Mouse (Mus musculus): ENCODE measurements around the gene Atp6v0d1. TPM values are rescaled to one million over a fixed set of nuclear protein-coding genes. Genes with fewer than 3 reads are reported as not detected.
A peak's percentile ranks its signal among the peaks of the same experiment; 100 is the strongest.

Atp6v0d1 gene
- polyA plus RNA-seq, 1 experiment from 2014 or later: 96.2 TPM

- WGBS: 58% methylated on average over 3 of the region's 3 CpGs
- no peak overlapping the region for H3K4me2 ChIP-seq (replicated peaks; ENCODE audit: low read depth)
- H3K9ac ChIP-seq (ENCODE audit: low read length): no peak overlapping the region
- TF ChIP-seq EP300 (optimal IDR thresholded peaks at IDR 0.05) (no peak), CTCF (IDR thresholded peaks at IDR 0.05; ENCODE audit: low read depth) (no peak)
- no peaks in the 10 kb centered on the region for H3K4me1 ChIP-seq (replicated peaks; ENCODE audit: control insufficient read depth, insufficient read depth)
- no peaks in the 10 kb centered on the region for H3K9me3 ChIP-seq (ENCODE audit: control insufficient read depth, low read length)
- no peaks in the 10 kb centered on the region for H3K36me3 ChIP-seq (ENCODE audit: control insufficient read depth, insufficient read depth, low read length)
- H3K4me3 ChIP-seq (ENCODE audit: low read depth, low read length): no peak overlapping the region
- H3K27ac ChIP-seq (replicated peaks): no peak overlapping the region
- no peak for ATAC-seq (ENCODE audit: low FRiP score, low TSS enrichment)
- H3K27me3 ChIP-seq (ENCODE audit: control insufficient read depth, insufficient read depth, low read length): no peaks in the 10 kb centered on the region
- DNase-seq (ENCODE audit: low spot score): no peak
Measured at GRCm38 (mm10) chr8:105488082-105488481, 77.8 kb downstream of the Atp6v0d1 start.

GRCm38 (mm10) chr8:105484392-105484791 lies 81.5 kb downstream of the Atp6v0d1 start:
- H3K36me3 ChIP-seq (ENCODE audit: control insufficient read depth, insufficient read depth, low read length): peaks cover 7% of the 10 kb centered on the region; the same call in 1 of the 2 replicates
- TF ChIP-seq EP300 (optimal IDR thresholded peaks at IDR 0.05) (no peak), CTCF (IDR thresholded peaks at IDR 0.05; ENCODE audit: low read depth) (peak; percentile 83)
- peak overlapping the region; percentile 24; the same call in 1 of the 2 replicates for H3K27ac ChIP-seq (replicated peaks)
- H3K4me2 ChIP-seq (replicated peaks; ENCODE audit: low read depth): no peak overlapping the region
- no peaks in the 10 kb centered on the region for H3K9me3 ChIP-seq (ENCODE audit: control insufficient read depth, low read length)
- no peak overlapping the region for H3K9ac ChIP-seq (ENCODE audit: low read length)
- no peak overlapping the region for H3K4me3 ChIP-seq (ENCODE audit: low read depth, low read length)
- peak; percentile 72 for DNase-seq (ENCODE audit: low spot score)
- ATAC-seq (ENCODE audit: low FRiP score, low TSS enrichment): peak; percentile 44
- H3K27me3 ChIP-seq (ENCODE audit: control insufficient read depth, insufficient read depth, low read length): no peaks in the 10 kb centered on the region
- 37% methylated on average over 2 of the region's 2 CpGs for WGBS
- no peaks in the 10 kb centered on the region for H3K4me1 ChIP-seq (replicated peaks; ENCODE audit: control insufficient read depth, insufficient read depth)

- ATAC-seq (ENCODE audit: low FRiP score, low TSS enrichment): peak; percentile 32
Measured at GRCm38 (mm10) chr8:105484030-105484368, 81.8 kb downstream of the Atp6v0d1 start.

GRCm38 (mm10) chr8:105483212-105484029 lies 82.4 kb downstream of the Atp6v0d1 start:
- no peaks in the 10 kb centered on the region for H3K4me1 ChIP-seq (replicated peaks; ENCODE audit: control insufficient read depth, insufficient read depth)
- H3K27me3 ChIP-seq (ENCODE audit: control insufficient read depth, insufficient read depth, low read length): no peaks in the 10 kb centered on the region
- peak; percentile 64 for ATAC-seq (ENCODE audit: low FRiP score, low TSS enrichment)
- no peak overlapping the region for H3K4me3 ChIP-seq (ENCODE audit: low read depth, low read length)
- H3K9me3 ChIP-seq (ENCODE audit: control insufficient read depth, low read length): no peaks in the 10 kb centered on the region
- TF ChIP-seq CTCF (IDR thresholded peaks at IDR 0.05; ENCODE audit: low read depth): peak; percentile 82
- TF ChIP-seq EP300 (optimal IDR thresholded peaks at IDR 0.05): no peak
- 51% methylated on average over 14 of the region's 14 CpGs for WGBS
- 0 out of 2 replicates have a peak overlapping the region, but pooled peaks have one; percentile 30 for H3K27ac ChIP-seq (replicated peaks)
- peaks cover 10% of the 10 kb centered on the region for H3K36me3 ChIP-seq (ENCODE audit: control insufficient read depth, insufficient read depth, low read length)
- 0 out of 2 replicates have a peak overlapping the region, but pooled peaks have one; percentile 27 for H3K9ac ChIP-seq (ENCODE audit: low read length)
- DNase-seq (ENCODE audit: low spot score): peak; percentile 65
- no peak overlapping the region for H3K4me2 ChIP-seq (replicated peaks; ENCODE audit: low read depth)

More at GRCm38 (mm10) chr8:105484030-105484368, 81.8 kb downstream of the Atp6v0d1 start:
- no peak for TF ChIP-seq CTCF (IDR thresholded peaks at IDR 0.05; ENCODE audit: low read depth)
- no peak for TF ChIP-seq EP300 (optimal IDR thresholded peaks at IDR 0.05)
- no peaks in the 10 kb centered on the region for H3K9me3 ChIP-seq (ENCODE audit: control insufficient read depth, low read length)
- 61% methylated on average over 3 of the region's 3 CpGs for WGBS
- peaks cover 7% of the 10 kb centered on the region; the same call in 1 of the 2 replicates for H3K36me3 ChIP-seq (ENCODE audit: control insufficient read depth, insufficient read depth, low read length)
- no peak overlapping the region for H3K9ac ChIP-seq (ENCODE audit: low read length)
- no peak overlapping the region for H3K27ac ChIP-seq (replicated peaks)
- DNase-seq (ENCODE audit: low spot score): no peak
- no peak overlapping the region for H3K4me2 ChIP-seq (replicated peaks; ENCODE audit: low read depth)
- H3K27me3 ChIP-seq (ENCODE audit: control insufficient read depth, insufficient read depth, low read length): no peaks in the 10 kb centered on the region
- H3K4me3 ChIP-seq (ENCODE audit: low read depth, low read length): no peak overlapping the region
- H3K4me1 ChIP-seq (replicated peaks; ENCODE audit: control insufficient read depth, insufficient read depth): no peaks in the 10 kb centered on the region

- H3K4me3 ChIP-seq (ENCODE audit: low read depth, low read length): no peak overlapping the region
- TF ChIP-seq EP300 (optimal IDR thresholded peaks at IDR 0.05) (no peak), CTCF (IDR thresholded peaks at IDR 0.05; ENCODE audit: low read depth) (no peak)
Measured at GRCm38 (mm10) chr8:105482123-105482522, 83.7 kb downstream of the Atp6v0d1 start.

GRCm38 (mm10) chr8:105481453-105481852 lies 84.4 kb downstream of the Atp6v0d1 start:
- Histone ChIP-seq H3K27ac (replicated peaks) (no peak overlapping the region), H3K9ac (ENCODE audit: low read length) (no peak overlapping the region), H3K4me1 (replicated peaks; ENCODE audit: control insufficient read depth, insufficient read depth) (no peaks in the 10 kb centered on the region), H3K9me3 (ENCODE audit: control insufficient read depth, low read length) (no peaks in the 10 kb centered on the region), H3K4me3 (ENCODE audit: low read depth, low read length) (no peak overlapping the region), H3K27me3 (ENCODE audit: control insufficient read depth, insufficient read depth, low read length) (no peaks in the 10 kb centered on the region), H3K36me3 (ENCODE audit: control insufficient read depth, insufficient read depth, low read length) (peaks cover 11% of the 10 kb centered on the region), H3K4me2 (replicated peaks; ENCODE audit: low read depth) (no peak overlapping the region)
- DNase-seq (ENCODE audit: low spot score): peak; percentile 63
- no peak for ATAC-seq (ENCODE audit: low FRiP score, low TSS enrichment)
- TF ChIP-seq CTCF (IDR thresholded peaks at IDR 0.05; ENCODE audit: low read depth) (peak; percentile 80), EP300 (optimal IDR thresholded peaks at IDR 0.05) (no peak)
- WGBS: 76% methylated on average over 6 of the region's 6 CpGs

More at GRCm38 (mm10) chr8:105482123-105482522, 83.7 kb downstream of the Atp6v0d1 start:
- Histone ChIP-seq H3K36me3 (ENCODE audit: control insufficient read depth, insufficient read depth, low read length) (peaks cover 11% of the 10 kb centered on the region), H3K4me1 (replicated peaks; ENCODE audit: control insufficient read depth, insufficient read depth) (no peaks in the 10 kb centered on the region), H3K27me3 (ENCODE audit: control insufficient read depth, insufficient read depth, low read length) (no peaks in the 10 kb centered on the region), H3K9ac (ENCODE audit: low read length) (no peak overlapping the region), H3K4me2 (replicated peaks; ENCODE audit: low read depth) (no peak overlapping the region), H3K9me3 (ENCODE audit: control insufficient read depth, low read length) (no peaks in the 10 kb centered on the region), H3K27ac (replicated peaks) (no peak overlapping the region)
- ATAC-seq (ENCODE audit: low FRiP score, low TSS enrichment): no peak
- WGBS: 78% methylated on average over 8 of the region's 8 CpGs
- DNase-seq (ENCODE audit: low spot score): no peak
